Mouse (Mus musculus): Measurements from ENCODE around the gene Gfod1.

The Gfod1 gene

GRCm38 (mm10) chr13:43261287-43261686, 42.7 kb downstream of the Gfod1 start:
- no peak for DNase-seq

GRCm38 (mm10) chr13:43260731-43261130, 43.2 kb downstream of the Gfod1 start:
- no peak for DNase-seq

GRCm38 (mm10) chr13:43256447-43256846, 47.5 kb downstream of the Gfod1 start:
- DNase-seq: no peak

- no peak for DNase-seq
Observed at GRCm38 (mm10) chr13:43253526-43253925, 50.4 kb downstream of the Gfod1 start.

- no peak for DNase-seq
Observed at GRCm38 (mm10) chr13:43252105-43252790, 51.7 kb downstream of the Gfod1 start.

GRCm38 (mm10) chr13:43251391-43251790, 52.6 kb downstream of the Gfod1 start:
- DNase-seq: no peak

- peak; percentile 21 to 53 for DNase-seq
Observed at GRCm38 (mm10) chr13:43250653-43251052, 53.3 kb downstream of the Gfod1 start.

- no peak for DNase-seq
Observed at GRCm38 (mm10) chr13:43250106-43250505, 53.9 kb downstream of the Gfod1 start.

- no peak for DNase-seq
Observed at GRCm38 (mm10) chr13:43248381-43248780, 55.6 kb downstream of the Gfod1 start.

GRCm38 (mm10) chr13:43246876-43247275, 57.1 kb downstream of the Gfod1 start:
- DNase-seq: no peak

GRCm38 (mm10) chr13:43243793-43244192, 60.2 kb downstream of the Gfod1 start:
- no peak for DNase-seq

GRCm38 (mm10) chr13:43243240-43243639, 60.7 kb downstream of the Gfod1 start:
- no peak for DNase-seq

- no peak for DNase-seq
Observed at GRCm38 (mm10) chr13:43241750-43242149, 62.2 kb downstream of the Gfod1 start.

- DNase-seq: no peak
Observed at GRCm38 (mm10) chr13:43241069-43241468, 62.9 kb downstream of the Gfod1 start.

- DNase-seq: no peak
Observed at GRCm38 (mm10) chr13:43239790-43240216, 64.2 kb downstream of the Gfod1 start.

- no peak for DNase-seq
Observed at GRCm38 (mm10) chr13:43236630-43237029, 67.3 kb downstream of the Gfod1 start.

GRCm38 (mm10) chr13:43235982-43236381, 68.0 kb downstream of the Gfod1 start:
- no peak for DNase-seq

GRCm38 (mm10) chr13:43235586-43235910, 68.4 kb downstream of the Gfod1 start:
- DNase-seq: no peak

- DNase-seq: no peak
Observed at GRCm38 (mm10) chr13:43234869-43235585, 68.9 kb downstream of the Gfod1 start.

- DNase-seq: no peak
Observed at GRCm38 (mm10) chr13:43233331-43233730, 70.6 kb downstream of the Gfod1 start.

GRCm38 (mm10) chr13:43231965-43232860, 71.8 kb downstream of the Gfod1 start:
- DNase-seq: no peak

- DNase-seq: no peak
Observed at GRCm38 (mm10) chr13:43230842-43231241, 73.1 kb downstream of the Gfod1 start.

- no peak for DNase-seq
Observed at GRCm38 (mm10) chr13:43230238-43230637, 73.7 kb downstream of the Gfod1 start.
